Mouse (Mus musculus) limb, embryonic 11.5 days (tissue): Measurements from ENCODE around the gene Pdcd6. TPM values are rescaled to one million over a fixed set of nuclear protein-coding genes. Genes with fewer than 3 reads are reported as not detected.

ENCODE experiments used
- ATAC-seq: fragments of 200-750 bp; cut with Nextera tagmentation; 2 replicates; pipeline ENCODE4 v1.8.0; 2017; ENCODE audit warnings: low read depth; ENCODE audit not compliant: insufficient number of reproducible peaks, low FRiP score, low TSS enrichment
- DNase-seq: peaks from one replicate; pipeline ENCODE4 v3.0.0-alpha.2; 2015; ENCODE audit warnings: low spot score
- H3K27ac ChIP-seq: fragments of 300-500 bp; sonication (generic); replicated peaks from 2 replicates; pipeline ENCODE4 v1.5.1; 2014; ENCODE audit warnings: low read depth, mild to moderate bottlenecking, low read length
- H3K27me3 ChIP-seq: fragments of 300-500 bp; sonication (generic); 2 replicates; pipeline ENCODE4 v1.6.1; 2014; ENCODE audit warnings: mild to moderate bottlenecking, low read length, mixed read lengths; ENCODE audit not compliant: control insufficient read depth, insufficient read depth
- H3K36me3 ChIP-seq: fragments of 300-500 bp; sonication (generic); 2 replicates; pipeline ENCODE4 v1.6.1; 2014; ENCODE audit warnings: mild to moderate bottlenecking, low read length, moderate library complexity, mixed read lengths; ENCODE audit not compliant: control insufficient read depth, insufficient read depth
- H3K4me1 ChIP-seq: fragments of 300-500 bp; sonication (generic); 2 replicates; pipeline ENCODE4 v1.6.1; 2014; ENCODE audit warnings: low read length, mixed read lengths; ENCODE audit not compliant: control insufficient read depth, insufficient read depth
- H3K4me2 ChIP-seq: fragments of 300-500 bp; sonication (generic); 2 replicates; pipeline ENCODE4 v1.6.1; 2014; ENCODE audit warnings: low read depth, mild to moderate bottlenecking, moderate library complexity; ENCODE audit not compliant: severe bottlenecking
- H3K4me3 ChIP-seq: fragments of 300-500 bp; sonication (generic); 2 replicates; pipeline ENCODE4 v1.5.1; 2014; ENCODE audit warnings: low read depth, low read length
- H3K9ac ChIP-seq: fragments of 300-500 bp; sonication (generic); 2 replicates; pipeline ENCODE4 v1.6.1; 2014; ENCODE audit warnings: mild to moderate bottlenecking, low read length
- H3K9me3 ChIP-seq: fragments of 300-500 bp; sonication (generic); 2 replicates; pipeline ENCODE4 v1.6.1; 2016; ENCODE audit warnings: low read length; ENCODE audit not compliant: control insufficient read depth
- WGBS: fragments of 180-500 bp; shearing (Covaris S2); extraction: QIAGEN DNeasy Blood & Tissue Kit; methylation state at CpG from one replicate; pipeline ENCODE4 v1.1.7; 2014; 5-methylcytosine and 5-hydroxymethylcytosine counted together
- polyA plus RNA-seq: library from polyadenylated mRNA; unstranded; fragments of >200 nt; fragmentation: Nextera tagmentation; extraction: Ambion mirVana; gene quantifications from 2 replicates; pipeline ENCODE4 v1.2.1, GENCODE M21; 2014

Gene Pdcd6
- polyA plus RNA-seq, 1 experiment from 2014 or later = 137 TPM

DNA sequence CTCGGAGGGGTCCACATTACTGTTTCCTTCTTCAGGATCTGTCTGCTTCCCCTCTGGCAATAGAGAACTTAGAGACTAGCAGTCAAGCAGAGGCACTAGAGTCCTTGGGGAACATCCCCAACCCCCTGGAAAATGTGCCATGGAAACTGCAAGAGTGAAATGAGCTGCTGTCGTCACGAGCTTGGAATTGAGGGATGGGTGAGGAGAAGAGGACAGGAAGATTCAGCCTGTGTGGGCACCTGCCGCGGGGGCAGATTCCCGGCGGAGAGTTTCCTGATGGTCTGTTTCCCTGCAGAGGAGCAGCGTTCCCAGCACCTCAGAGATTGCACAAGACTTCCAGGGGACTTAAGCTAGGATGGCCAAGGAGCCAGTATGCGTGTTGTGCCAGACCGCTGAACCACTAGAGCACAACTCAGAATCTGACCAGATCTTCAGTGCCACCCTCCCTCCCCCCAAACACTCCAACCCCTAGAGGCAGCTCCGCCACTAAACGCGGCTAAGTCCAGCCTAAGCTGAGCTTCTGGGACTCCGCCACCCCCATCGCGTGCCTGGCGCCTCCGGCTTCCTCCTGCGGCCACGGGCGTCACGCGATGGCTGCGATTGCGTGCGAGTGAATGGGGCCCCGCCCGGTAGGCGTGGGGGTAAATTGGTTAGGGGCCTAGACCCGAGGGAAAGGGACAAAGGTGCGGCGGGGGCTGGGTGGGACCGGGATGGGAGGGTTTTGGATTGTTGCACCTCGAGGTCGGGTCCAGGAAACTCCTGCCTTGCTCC is 57.7 kb downstream of the Pdcd6 start:
- Histone ChIP-seq H3K4me2 (peak overlapping the region; percentile 80), H3K36me3 (no peaks in the 10 kb centered on the region), H3K9me3 (no peaks in the 10 kb centered on the region), H3K4me1 (no peaks in the 10 kb centered on the region), H3K4me3 (peak overlapping the region; percentile 47), H3K9ac (peak overlapping the region; percentile 80), H3K27me3 (no peaks in the 10 kb centered on the region), H3K27ac (0 out of 2 replicates have a peak overlapping the region, but pooled peaks have one; percentile 17)
- 4% methylated on average over 35 of the region's 35 CpGs for WGBS
- peak; percentile 72 for DNase-seq
- ATAC-seq = peak; percentile 85

Other genes starting within 250 kb of the Pdcd6 start
- gene Slc9a3, start 196.1 kb downstream of the Pdcd6 start, polyA plus RNA-seq = 0.04 TPM in 1 of 2 replicates, not detected in the other
- gene Exoc3, start 108.8 kb downstream of the Pdcd6 start, polyA plus RNA-seq = 80.7 and 85.2 TPM in 2 replicates
- gene Ahrr, start 25.2 kb downstream of the Pdcd6 start, polyA plus RNA-seq = 0.96 and 1.3 TPM in 2 replicates
- gene Sdha, start 32.7 kb upstream of the Pdcd6 start, polyA plus RNA-seq = 214 and 235 TPM in 2 replicates
- 57.4 and 61.0 TPM in 2 replicates for gene Ccdc127, start 32.7 kb upstream of the Pdcd6 start, polyA plus RNA-seq
- gene Lrrc14b, start 46.4 kb upstream of the Pdcd6 start, polyA plus RNA-seq = not detected in 2 replicates
- gene Zfp72, start 73.3 kb upstream of the Pdcd6 start, polyA plus RNA-seq = 5.3 and 5.7 TPM in 2 replicates
- gene Ftl1-ps1, start 82.1 kb upstream of the Pdcd6 start, polyA plus RNA-seq = 55.2 and 55.9 TPM in 2 replicates
- gene Zfp825, start 176.4 kb upstream of the Pdcd6 start, polyA plus RNA-seq = 23.4 and 28.5 TPM in 2 replicates